Mouse (Mus musculus) retina, embryonic 14.5 days (tissue): ENCODE results near the gene Isca1.
A peak's percentile ranks its signal among the peaks of the same experiment; 100 is the strongest.
"Not testable (repeated sequence)": the region's sequence is repeated elsewhere in the genome, so short reads cannot be mapped to it uniquely, and the experiment has no call there.

Source experiments
- DNase-seq: peaks from one replicate; pipeline ENCODE4 v3.0.0-alpha.2; 2015; ENCODE audit warnings: low spot score

The Isca1 gene

DNA sequence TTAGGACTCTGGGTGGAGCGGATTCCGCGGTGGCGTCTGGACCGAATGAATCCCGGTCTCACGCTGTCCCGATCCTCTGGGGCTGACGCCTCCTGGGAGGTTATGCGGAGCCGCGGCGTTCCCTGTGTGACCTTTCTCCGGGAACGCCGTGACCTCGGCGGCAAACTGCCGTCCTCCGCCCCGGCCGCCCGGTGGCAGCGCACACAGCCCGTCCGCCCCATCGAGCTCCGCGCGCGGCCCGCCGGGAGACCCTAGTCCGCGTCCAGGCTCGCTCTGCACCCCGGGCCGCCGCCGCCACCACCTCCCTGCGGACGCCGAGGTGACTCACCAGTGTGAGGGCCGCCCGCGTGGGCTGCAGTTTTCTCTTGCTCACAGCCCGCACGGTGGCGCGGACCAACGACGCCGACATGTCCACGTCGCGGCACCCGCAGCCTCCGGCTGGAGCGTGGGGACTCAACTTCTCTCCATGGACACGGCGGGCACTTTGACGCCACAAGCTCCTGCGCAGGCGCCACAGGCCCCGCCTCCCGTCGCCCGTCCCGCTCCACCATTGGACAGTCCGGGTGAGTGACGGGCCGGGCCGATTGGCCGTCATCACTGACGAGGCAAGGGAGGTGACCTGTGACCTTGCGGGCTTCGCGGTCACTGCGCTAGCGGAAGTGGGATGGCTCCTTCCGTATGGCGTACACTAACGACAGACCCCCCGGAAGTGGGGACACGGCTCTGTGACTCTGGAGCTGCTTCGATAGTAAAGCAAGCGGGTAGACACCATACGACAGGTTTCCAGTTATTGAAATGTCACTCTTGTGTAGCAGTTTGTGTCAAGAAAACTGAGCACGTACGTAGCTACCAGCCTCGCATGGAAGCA lies at the start of gene Isca1:
TSS of gene Isca1 (minus strand) at position 515 of the 868 bp plus-strand sequence.
- DNase-seq: peak; percentile 98

DNA sequence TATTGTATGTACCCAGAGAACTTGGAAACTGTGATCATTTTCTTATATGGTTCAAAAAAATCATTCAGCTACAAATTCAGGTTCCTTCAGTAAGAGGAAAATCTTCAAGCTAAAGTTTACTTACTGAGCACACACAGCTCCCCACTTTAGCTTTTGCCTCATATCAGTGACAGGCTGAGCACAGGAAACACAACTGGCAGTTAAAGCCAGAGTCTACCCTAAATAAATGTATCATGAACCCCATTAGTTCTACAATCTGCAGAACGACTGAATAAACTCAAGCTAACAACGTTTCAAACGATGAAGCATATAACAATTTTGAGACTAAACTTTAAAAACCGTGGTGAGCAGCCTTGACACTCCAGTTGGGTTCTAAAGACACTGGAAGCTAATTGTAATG lies 47.7 kb upstream of the Isca1 start:
- no peak for DNase-seq

DNA sequence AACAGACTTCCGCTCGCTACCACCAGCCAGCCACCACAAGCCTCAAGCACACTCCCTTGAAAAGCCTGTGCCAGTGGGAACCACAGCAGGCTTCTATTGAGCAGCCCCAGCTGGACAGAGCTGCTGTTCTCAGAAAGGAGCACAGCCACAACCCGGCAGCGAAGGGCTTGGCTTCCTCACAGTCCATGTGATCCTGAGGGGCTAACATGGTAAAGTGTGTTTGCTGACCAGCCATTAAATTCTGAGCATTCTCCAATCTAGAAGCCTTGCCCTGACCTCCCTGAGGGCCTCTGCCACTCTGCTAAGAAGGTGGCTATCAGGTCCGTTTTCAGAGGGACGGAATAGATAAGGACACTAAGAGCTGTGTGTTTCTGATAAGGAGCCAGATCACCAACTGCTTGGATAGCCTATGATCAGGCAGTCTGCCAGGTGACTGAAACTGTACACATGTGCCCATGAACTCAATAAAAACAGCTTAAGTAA lies 44.5 kb upstream of the Isca1 start:
- no peak for DNase-seq

DNA sequence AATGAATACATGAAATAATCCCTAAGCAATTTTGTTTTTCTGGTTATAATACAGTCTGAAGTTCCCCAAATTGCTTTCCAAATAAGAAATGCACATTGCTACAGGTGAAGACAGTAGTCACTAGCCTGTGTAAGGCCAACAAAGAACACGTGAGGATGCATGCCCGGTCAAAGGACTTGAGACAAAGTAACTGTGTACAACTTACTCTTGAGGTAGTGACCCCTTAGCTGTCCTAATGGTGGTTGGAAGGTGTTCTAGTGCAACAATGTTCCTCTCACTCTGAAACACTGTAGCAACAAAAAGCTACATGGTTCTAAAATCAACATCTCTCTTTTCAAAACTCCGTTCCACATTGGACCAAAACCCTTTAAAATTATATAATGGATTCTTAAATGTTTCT lies 42.0 kb upstream of the Isca1 start:
- DNase-seq: no peak

DNA sequence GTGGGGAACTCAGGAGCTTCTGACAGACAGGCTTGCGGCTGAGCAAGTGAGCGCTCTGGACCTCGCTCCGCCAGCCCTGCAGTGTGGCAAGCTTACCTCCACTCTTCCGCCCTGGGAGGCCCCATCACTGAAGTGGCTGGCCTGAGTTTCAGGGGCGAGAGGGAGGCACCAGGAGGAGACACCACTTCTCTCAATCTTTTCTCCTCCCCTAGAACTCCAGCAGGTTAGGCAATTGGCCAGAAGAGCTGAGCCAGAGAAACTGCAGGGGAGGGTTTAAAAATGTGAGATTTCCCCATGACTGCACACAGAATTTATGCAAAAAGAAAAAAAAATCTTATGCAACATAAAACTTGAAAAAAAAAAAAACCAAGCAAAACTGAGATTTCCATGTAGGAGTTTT lies 31.4 kb upstream of the Isca1 start:
- DNase-seq: no peak

DNA sequence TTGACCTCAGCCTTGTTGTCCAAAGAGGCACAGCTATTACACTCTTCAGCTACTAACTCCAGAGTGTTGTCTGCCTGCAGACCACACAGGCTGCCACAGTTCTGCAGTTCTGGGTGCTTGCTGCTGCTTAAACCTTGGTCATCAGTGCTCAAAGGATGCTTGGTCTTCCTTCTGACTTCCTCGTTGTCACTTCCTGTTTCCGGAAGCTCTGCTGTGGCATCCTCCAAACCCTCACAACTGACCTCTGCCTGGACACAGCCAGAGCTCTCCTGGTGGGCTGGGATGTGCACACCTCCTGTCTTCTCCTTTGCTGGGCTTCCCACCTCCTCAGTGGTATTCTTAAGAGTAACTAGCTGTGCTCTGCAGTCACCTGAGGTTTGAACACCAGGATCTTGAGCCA lies 30.5 kb upstream of the Isca1 start:
- no peak for DNase-seq

DNA sequence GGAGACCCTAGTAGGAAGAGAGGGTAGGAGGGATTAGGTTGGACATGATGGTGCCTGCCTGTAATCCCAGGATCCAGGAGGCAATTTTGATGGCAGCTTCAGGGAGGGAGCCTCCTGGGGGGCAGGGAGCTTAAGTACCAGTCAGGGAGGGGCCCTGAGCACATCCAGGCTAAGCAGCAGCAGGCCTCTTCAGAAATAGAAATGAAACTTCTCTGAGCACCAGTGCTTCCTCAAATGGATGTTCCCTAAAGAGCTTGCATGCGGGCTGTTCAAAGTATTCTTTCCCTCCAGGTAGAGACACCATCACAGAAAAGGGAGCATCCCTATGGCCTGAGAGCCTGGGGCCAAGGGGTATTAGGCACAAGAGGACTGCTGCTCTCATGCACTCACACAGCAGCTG lies 28.7 kb upstream of the Isca1 start:
- DNase-seq: no peak

DNA sequence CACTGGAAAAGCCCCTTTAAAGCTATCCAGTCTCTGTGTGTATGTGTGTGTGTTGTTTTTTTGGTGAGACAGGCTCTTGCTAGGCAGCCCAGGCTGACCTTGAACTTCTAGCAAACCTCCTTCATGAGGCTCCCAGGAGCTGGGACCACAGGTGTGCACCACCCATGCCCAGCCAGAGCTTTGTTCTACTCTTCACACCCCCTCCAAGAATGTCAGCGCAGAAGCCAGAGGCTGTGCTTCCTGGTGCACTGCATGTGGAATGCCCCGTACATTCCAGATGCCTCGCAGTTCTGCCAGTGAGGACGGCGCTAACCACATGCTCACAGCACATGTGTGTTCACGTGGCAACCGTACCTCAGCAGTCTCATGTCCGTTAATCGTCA lies 26.8 kb upstream of the Isca1 start:
- DNase-seq: no peak

DNA sequence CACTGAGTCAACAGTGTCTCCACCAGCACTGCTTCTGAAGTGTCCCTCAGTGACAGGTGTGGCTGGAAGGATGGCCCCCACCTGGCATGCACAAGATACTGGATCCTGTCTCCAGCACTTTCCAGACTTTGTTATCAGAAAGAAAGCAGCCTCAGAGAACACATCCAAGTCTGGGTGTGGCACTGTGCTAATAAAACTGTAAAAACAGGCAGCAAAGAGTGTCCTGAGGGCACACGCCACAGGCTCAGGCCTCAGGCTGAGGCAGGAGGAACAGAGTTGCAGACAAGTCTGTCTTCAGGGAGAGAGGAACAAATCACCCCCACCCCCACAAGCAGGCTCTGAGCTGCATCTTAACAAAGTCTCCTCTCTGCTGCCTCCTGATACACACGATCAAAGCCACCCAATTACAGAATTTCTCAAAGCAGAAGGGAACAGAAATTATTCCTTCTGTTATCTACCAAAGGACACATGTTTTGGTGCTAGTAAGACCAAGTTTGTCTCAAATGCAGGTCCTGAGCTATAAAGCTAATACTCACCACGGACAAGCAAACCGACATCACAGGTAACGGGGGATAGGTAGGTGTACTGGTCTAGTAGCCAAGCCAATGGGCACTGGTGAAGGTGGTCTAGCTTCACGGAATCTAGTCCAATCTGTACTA lies 26.3 kb upstream of the Isca1 start:
- DNase-seq: no peak

DNA sequence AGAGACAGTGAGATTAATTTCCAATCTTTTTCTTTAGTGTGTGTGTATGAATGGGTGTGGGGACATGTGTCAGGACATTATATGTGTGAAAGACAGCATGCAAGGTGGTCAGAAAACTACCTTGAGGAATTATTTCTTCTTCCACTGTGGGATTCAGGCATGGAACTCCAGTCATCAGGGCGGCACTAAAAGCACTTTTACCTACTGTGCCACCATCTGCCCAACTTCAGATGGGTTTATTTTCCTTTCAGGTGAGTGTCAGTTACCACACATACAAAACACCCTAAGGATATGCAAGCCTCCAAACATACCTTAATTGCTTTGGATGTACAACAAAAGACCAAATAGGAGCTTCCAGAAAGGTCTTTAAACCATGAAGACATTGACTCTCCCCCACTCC lies 25.2 kb upstream of the Isca1 start:
- no peak for DNase-seq

DNA sequence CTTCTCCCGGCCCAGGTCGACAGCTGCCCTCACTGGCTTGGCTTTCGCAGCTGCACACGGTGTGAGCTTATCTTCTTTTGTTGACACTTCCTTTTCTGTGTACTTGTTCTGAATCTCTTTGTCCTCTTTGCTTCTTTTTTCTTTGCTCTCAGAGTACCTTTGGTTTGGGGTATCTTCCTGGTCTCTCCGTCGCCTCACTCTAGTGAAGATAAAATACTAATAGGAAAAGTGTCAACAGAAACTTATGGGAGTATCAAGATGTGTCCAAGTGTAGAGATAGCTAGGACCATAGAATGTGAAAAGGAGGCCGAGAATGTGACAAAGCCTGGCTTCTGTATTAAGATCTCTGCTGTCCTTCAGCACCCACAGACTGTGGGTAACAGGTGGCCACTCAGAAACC lies 12.5 kb upstream of the Isca1 start, which contains the start of gene Gm49354:
TSS of gene Gm49354 (minus strand) at position 101 of the 400 bp plus-strand sequence.
- DNase-seq: no peak

DNA sequence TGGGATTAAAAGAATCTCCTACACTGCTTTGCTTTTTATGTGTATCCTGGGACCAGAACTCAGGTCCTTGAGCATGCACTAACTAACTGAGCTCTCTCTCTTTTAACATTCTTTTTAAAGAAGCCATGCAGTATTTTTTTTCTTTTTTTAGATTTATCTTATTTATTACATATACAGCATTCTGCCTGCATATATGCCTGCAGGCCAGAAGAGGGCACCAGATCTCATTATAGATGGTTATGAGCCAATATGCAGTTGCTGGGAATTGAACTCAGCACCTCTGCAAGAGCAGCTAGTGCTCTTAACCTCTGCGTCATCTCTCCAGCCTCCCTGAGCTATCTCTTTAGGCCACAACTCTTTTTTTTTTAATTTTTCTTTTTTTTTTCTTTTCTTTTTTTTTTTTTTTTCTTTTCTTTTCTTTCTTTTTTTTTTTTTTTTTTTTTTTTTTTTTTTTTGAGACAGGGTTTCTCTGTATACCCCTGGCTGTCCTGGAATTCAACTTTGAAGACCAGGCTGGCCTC lies 10.2 kb upstream of the Isca1 start:
- not testable (repeated sequence) for DNase-seq

DNA sequence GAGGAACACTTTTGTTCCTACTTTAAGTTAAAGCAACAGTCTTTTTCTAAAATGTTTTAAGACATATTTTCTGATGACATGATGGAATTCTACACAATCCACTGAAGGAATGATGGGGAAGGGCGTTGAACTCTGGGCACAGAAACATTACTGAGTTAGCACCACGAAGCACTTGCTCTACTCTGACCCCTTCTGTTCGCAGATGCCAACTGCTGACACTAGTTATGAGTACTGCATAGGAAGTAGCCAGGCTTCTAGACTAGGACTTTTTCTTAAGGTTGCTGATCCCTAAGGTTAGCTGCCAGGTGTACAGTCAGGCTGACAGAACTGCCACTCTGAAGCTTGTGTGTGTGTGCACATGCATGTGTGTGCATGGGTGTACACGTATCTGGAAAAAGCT lies 9.6 kb upstream of the Isca1 start:
- no peak for DNase-seq

DNA sequence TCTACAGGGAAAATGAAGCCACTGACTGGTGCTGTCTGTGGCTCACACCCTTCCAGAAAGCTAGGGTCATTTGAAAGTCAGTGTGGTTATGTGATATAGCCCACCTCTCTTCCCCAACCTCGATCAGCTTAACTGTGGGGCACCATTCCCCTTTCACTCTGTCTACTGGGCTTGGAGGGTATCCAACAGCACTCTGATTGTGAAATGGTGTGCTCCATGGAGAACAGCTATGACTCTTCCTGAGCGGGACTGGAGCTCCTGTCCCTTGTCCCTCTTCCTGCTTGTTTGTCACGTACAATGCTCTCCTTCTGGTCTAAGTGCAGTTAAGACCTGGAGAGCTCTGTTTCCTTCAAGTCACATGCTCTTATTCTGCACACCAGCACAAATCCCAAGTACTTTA lies 5.6 kb upstream of the Isca1 start:
- DNase-seq: no peak

DNA sequence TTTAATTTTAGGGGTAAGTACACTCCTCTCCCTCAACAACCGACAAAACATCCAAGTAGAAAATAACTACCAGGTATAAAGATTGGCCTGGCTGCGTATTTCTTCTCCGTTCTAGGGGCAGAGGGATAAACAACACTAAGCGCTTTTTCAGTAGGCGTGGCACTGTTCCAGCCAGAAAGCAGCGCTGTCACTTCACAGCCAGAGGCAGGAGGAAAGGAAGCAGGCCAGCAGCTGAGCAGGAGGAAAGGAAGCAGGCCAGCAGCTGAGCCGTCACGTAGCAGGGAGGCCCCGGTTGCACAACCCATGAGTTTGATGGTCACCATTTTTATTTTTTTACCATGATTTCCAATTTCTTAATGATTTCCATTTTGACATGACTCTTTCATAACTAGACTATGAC lies 1.6 kb upstream of the Isca1 start:
- DNase-seq: no peak

DNA sequence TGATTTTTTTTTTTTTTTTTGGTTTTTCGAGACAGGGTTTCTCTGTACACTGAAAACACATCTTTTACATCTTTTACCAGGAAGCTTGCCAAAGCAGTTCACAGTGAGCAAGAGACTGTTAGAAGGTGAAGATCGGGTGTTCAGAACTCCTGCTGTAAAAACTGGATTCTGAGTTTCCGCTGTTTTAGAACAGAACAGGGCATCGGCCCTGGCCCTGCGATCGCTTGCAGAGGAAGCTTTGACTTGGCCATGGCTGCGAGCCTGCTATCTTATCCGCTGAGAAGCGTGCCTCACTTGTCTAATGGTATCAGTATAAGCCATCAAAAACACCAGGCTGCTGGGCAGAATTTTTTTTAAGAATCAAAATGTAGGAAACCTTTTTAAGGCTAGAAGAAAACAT lies 1.2 kb upstream of the Isca1 start:
- no peak for DNase-seq

DNA sequence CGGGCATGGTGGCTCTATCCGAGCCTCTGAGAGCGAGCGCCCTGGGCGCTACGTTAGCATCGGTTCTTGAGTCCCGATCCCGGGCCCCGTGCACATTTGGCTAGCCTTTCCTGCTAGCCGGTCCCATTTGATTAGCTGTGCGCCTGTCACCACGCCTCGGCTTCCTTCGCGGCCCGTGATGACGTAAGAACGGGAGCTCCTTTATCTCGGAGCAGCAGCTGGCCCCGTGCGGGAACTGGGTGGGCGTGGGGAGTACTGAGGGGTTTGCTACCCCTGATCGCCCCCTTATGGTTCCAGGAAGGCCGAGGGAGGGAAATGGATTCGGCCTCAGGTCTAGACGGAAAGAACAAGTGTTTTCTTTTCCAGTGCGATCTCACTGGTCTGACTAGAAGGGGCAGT lies 553 bp upstream of the Isca1 start:
- DNase-seq: peak; percentile 85

DNA sequence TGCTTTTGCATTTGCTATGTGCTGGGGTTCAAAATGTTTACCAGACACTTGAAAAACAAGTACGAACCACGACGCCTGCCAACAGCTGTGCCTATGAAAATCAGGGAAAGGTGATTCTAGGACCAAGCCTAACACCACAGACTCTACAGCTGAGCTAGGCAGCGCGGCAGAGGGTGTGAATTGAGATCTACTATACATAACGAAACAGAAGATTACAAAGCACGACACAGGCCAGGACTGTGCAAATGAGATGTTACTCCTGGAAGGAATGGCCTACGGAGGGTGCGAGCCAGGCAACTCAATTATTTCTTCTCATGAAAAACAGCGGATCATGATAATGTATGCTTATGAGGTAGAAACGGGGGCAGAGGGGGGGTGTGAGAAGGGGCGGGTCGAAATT lies 1.1 kb downstream of the Isca1 start:
- no peak for DNase-seq

DNA sequence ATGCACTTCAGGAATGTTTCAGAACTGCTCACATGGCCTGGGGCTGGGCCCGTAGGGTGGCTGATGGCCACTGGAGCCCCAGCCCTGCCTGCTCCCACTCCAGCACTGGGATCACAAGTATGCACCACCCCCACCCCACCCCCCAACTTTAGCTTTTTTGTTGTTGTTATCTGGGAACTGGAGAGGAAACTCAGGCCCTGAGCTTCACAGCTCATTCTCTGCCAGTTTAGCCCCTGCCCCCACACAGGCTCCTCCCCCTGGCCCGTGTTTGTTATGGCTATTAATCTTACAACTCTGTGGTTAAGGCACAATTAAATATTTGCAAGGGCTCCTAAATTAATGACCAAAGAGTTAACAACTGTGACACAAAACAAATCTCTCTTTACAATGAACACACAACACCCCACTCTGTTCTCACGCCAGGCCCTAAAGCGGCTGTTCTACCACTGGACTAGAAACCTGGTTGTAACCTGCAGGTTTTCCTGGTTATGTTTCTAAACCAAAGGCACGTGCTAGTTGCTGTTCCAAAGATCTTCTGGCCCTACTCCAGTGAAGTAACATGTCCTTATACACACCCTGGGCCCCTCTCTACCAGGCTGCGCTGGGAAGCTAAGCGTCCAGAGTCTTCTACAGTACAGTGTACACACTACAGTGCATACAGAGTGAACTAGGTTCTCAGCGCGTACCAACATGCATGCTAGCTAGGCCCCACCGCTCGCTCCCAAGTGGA lies 2.7 kb downstream of the Isca1 start:
- DNase-seq: no peak

DNA sequence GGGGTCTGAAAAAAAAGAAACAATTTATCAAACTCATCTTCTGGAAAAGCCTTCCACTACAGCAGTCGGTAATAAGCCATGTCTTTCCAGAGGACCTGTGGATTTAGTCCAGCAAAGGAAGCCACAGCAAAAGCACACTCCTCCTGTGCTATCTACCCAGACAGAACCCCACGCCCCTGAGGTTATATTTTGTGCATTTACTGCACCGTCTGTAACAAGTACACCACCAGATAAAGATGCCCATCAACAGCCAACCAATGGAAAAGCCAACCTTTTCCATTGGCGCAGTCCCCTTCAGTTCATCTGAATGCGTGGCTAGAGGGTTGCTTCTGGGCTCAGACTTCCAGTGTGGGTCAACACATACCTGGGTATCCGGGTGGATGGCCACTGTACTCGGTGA lies 6.8 kb downstream of the Isca1 start:
- no peak for DNase-seq

DNA sequence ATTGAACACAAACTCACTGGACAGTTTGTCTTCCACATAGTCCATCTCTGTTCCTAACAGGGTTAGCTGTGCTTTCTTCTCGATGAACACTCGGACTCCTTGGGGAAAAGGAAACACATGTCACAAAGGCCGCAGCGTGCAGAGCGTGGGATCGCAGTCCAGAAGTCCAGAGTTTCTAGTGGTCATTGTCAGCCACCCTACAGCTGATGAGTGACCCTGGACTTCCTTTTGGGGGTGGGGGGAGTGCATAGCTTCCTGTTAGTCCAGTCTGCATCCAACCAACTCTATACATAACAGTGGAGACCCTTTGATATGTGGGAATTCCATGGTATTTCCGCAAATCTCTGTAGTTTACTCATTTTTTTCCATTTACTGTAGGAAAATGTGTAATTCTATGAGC lies 12.7 kb downstream of the Isca1 start:
- no peak for DNase-seq

DNA sequence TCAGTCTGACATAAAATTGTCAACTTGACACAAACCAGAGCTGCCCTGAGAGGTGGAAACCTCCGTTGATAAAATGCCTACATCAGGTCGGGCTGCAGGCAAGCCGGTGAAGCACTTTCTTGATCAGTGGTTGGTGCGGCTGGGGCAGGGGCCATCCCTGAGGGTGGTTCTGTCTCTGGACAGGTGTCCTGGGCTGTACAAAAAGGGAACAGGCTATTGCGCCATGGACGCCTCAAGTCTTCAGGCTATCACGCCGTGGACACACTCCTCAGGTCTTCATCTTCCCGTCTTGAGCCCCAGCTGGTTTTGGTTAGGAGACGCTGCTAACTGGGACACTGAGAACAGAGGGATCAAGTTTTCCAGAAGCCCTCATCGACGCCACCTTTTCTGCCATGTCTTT lies 19.3 kb downstream of the Isca1 start:
- DNase-seq: no peak

DNA sequence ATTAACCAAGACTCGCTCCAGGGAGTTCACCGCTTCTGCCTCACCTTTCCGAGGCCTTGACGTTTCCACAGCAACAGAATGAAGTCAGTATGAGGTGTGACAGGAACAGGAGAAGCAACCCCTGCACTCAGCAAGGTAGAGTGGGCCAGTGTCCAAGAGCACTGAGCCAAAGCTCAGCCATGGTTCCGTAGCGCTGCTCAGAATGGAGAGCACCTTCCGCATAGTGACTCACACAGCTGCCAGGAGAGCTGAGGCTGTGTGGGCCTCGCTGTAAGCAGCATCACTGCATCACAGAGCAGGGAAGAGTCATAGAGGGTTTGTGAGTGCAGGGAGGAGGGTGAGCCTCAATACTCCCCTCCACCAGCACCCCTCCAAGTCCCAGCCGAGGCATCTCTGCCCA lies 22.9 kb downstream of the Isca1 start, which contains the start of gene 1700014D04Rik:
TSS of gene 1700014D04Rik (minus strand) at position 42 of the 400 bp plus-strand sequence.
- DNase-seq: no peak
